ENCODE assay signal across 17 mouse cellular contexts in the genomic region with DNA sequence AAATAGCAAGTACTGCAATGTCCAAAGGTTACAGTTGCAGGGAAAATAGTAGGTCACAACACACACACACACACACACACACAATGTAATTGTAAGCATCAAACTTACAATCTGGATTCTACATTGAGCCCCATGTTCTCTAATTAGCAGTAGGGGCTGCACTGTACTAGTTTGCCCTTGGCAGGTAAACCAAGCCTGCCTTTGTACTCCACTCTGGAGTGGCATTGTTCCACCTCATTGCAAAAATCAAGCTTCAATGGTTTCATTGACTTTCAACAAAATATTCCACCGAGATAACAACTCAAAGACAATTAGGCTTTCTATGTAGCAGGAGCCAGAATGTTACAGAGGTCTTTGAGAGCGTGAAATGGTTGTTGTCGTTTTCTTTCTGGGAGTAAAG.
"Had no signal": no experiment of that assay in that cellular context is flagged by ENCODE, and none has a peak within 500 bp of the region (broad histone marks: within the 10 kb centered on the region; RNA-seq: fewer than 3 reads in every experiment).

No protein-coding gene starts in this region.

- H3K4me3 ChIP-seq: layer of hippocampus, adult 2 months; limb, embryonic 12.5 days; liver, embryonic 13.5 days; lung, embryonic 15.5 days; megakaryocyte, embryonic 14.5 days; neural tube, embryonic 13.5 days had no signal

- H3K9me3 ChIP-seq: limb, embryonic 12.5 days; liver, embryonic 13.5 days; lung, embryonic 15.5 days; megakaryocyte, embryonic 14.5 days; neural tube, embryonic 13.5 days had no signal

- H3K27me3 ChIP-seq: limb, embryonic 12.5 days; liver, embryonic 13.5 days; lung, embryonic 15.5 days; megakaryocyte, embryonic 14.5 days; neural tube, embryonic 13.5 days had no signal

- H3K4me1 ChIP-seq: limb, embryonic 12.5 days; liver, embryonic 13.5 days; neural tube, embryonic 13.5 days had no signal

- ATAC-seq: intestine, postnatal 0 days; liver, postnatal 0 days had no signal

- DNase-seq: kidney, adult 9 months; kidney, postnatal 36 days; liver; liver, embryonic 13.5 days; liver, postnatal 0 days; lung, postnatal 14 days; right cerebral cortex, adult 18-20 months; right cerebral cortex, postnatal 25 days; thymus, postnatal 36 days had no signal

- H3K27ac ChIP-seq: layer of hippocampus, adult 2 months; limb, embryonic 12.5 days; liver, embryonic 13.5 days; lung, embryonic 15.5 days; macrophage; neural tube, embryonic 13.5 days had no signal

- H3K36me3 ChIP-seq: limb, embryonic 12.5 days; liver, embryonic 13.5 days; lung, embryonic 15.5 days; neural tube, embryonic 13.5 days had no signal

- H3K9ac ChIP-seq: limb, embryonic 12.5 days; liver, embryonic 13.5 days; liver, postnatal 0 days; lung, embryonic 15.5 days; neural tube, embryonic 13.5 days had no signal

- H3K4me2 ChIP-seq: limb, embryonic 12.5 days; liver, embryonic 13.5 days; lung, embryonic 15.5 days; midbrain, embryonic 11.5 days; neural tube, embryonic 13.5 days had no signal
